Mouse (Mus musculus): ENCODE measurements around the gene Enc1.

DNA sequence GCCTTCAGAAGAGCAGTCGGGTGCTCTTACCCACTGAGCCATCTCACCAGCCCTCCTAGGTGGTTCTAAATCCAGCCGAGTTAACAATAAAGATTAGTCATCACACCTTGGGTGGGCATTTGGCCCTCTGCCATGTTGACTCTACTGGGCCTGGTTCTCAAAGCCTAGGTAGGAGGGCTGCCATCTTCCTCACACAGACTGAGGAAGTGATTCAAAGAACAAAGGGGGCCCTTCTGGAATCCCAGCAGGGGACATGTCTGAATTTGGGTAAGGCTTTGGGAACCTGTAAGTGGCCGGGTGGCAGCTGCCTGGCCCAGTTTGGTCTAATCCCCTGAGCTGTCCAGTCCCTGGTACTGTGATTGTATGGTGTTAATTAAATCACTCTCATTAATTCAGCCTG, 3.2 kb upstream of the Enc1 start:
- TF ChIP-seq POLR2A (IDR thresholded peaks at IDR 0.05; ENCODE audit: borderline replicate concordance, extremely low read depth, low read depth, low read length) (no peak), CTCF (IDR thresholded peaks at IDR 0.05; ENCODE audit: insufficient read depth, low read length) (no peak)

Data from lung, adult 2 months (tissue).